8 mouse cellular contexts compared by ENCODE assay signal in the genomic region with DNA sequence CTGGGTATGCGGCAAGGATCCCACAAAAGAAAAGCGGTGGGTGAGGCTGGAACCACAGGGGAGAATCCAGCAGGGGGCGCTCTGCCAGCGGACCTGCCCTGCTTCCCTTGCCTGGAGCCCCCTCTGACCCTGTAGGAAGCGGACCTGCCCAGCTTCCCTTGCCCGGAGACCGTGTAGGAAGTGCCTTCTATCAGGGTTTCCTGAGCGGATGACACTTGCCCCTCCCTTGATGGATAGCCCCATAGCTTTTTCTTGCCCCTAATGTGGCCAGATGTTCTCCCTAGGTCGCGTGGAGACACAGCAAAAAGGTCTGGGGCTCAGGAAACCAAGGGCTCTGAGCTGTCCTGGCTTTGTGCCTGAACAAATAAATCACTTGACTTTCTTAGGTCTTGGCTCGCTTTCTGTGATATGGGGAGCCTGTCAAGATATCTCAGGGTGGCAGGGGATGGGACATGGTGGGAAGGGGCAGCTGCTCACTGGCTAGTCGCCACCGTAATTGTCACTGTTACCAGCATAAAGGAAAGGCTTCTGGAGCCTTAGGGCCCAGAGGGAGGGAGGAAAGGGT. TPM values are rescaled to one million over a fixed set of nuclear protein-coding genes. Genes with fewer than 3 reads are reported as not detected.
DNase-seq lines count a peak whose midpoint lies in the region; ATAC-seq lines count a peak whose summit lies in the region.

No protein-coding gene starts in this region.

- peak overlapping the region; percentile 56 for H3K27ac ChIP-seq in hindbrain, embryonic 15.5 days (replicated peaks)
- peak overlapping the region; percentile 88 for H3K27ac ChIP-seq in limb, embryonic 10.5 days
- H3K27ac ChIP-seq in midbrain, embryonic 10.5 days (replicated peaks): peak overlapping the region; percentile 85
- peak overlapping the region; percentile 90 for H3K27ac ChIP-seq in stomach, embryonic 14.5 days (ENCODE audit: low read length)

- no peaks in the 10 kb centered on the region for H3K9me3 ChIP-seq in hindbrain, embryonic 15.5 days
- 0 out of 2 replicates have a peak, but pooled peaks cover 3% of the 10 kb centered on the region for H3K9me3 ChIP-seq in limb, embryonic 10.5 days (replicated peaks)
- no peaks in the 10 kb centered on the region for H3K9me3 ChIP-seq in midbrain, embryonic 10.5 days (replicated peaks)
- no peaks in the 10 kb centered on the region for H3K9me3 ChIP-seq in stomach, embryonic 14.5 days (ENCODE audit: control insufficient read depth, low read depth, low read length)

- peak; percentile 66 for ATAC-seq in hindbrain, embryonic 15.5 days (ENCODE audit: low FRiP score, low read depth)
- peak; percentile 62 for ATAC-seq in stomach, embryonic 14.5 days (ENCODE audit: insufficient number of reproducible peaks, insufficient read depth, low FRiP score, low read depth)

- DNase-seq in left cerebral cortex, adult 18-20 months (ENCODE audit: low spot score in 2 of 2): peak; percentile 61 to 69
- no peak for DNase-seq in left cerebral cortex, adult 11 months (ENCODE audit: low spot score)
- peak; percentile 82 to 87 for DNase-seq in cerebellum, postnatal 25 days
- DNase-seq in gastrocnemius, postnatal 10 days: peak; percentile 87
- peak; percentile 96 for DNase-seq in limb, embryonic 10.5 days (ENCODE audit: low spot score)
- DNase-seq in midbrain, embryonic 10.5 days (ENCODE audit: low spot score): peak; percentile 88

- peak overlapping the region; percentile 48 for H3K4me2 ChIP-seq in hindbrain, embryonic 15.5 days
- peak overlapping the region; percentile 40 for H3K4me2 ChIP-seq in stomach, embryonic 14.5 days (replicated peaks; ENCODE audit: low read depth, low read length)

- H3K4me3 ChIP-seq in hindbrain, embryonic 15.5 days: peak overlapping the region; percentile 13; the same call in 1 of the 2 replicates
- peak overlapping the region; percentile 39 for H3K4me3 ChIP-seq in limb, embryonic 10.5 days
- H3K4me3 ChIP-seq in midbrain, embryonic 10.5 days: peak overlapping the region; percentile 43
- peak overlapping the region; percentile 8; the same call in 1 of the 2 replicates for H3K4me3 ChIP-seq in stomach, embryonic 14.5 days (ENCODE audit: low read depth, low read length)

- H3K27me3 ChIP-seq in hindbrain, embryonic 15.5 days: no peaks in the 10 kb centered on the region
- H3K27me3 ChIP-seq in limb, embryonic 10.5 days (ENCODE audit: low read depth, poor library complexity, severe bottlenecking): no peaks in the 10 kb centered on the region
- peaks cover 21% of the 10 kb centered on the region for H3K27me3 ChIP-seq in midbrain, embryonic 10.5 days (ENCODE audit: low read depth, poor library complexity, severe bottlenecking)
- no peaks in the 10 kb centered on the region for H3K27me3 ChIP-seq in stomach, embryonic 14.5 days (ENCODE audit: control insufficient read depth, insufficient read depth, low read length)

- H3K36me3 ChIP-seq in hindbrain, embryonic 15.5 days: no peaks in the 10 kb centered on the region
- H3K36me3 ChIP-seq in limb, embryonic 10.5 days: no peaks in the 10 kb centered on the region
- no peaks in the 10 kb centered on the region for H3K36me3 ChIP-seq in midbrain, embryonic 10.5 days
- no peaks in the 10 kb centered on the region for H3K36me3 ChIP-seq in stomach, embryonic 14.5 days (ENCODE audit: control insufficient read depth, insufficient read depth, low read length)

- peak overlapping the region; percentile 27; the same call in 1 of the 2 replicates for H3K9ac ChIP-seq in hindbrain, embryonic 15.5 days
- H3K9ac ChIP-seq in stomach, embryonic 14.5 days (replicated peaks; ENCODE audit: low read depth, low read length): no peak overlapping the region

- WGBS in hindbrain, embryonic 15.5 days: 5% methylated on average over 13 of the region's 13 CpGs
- 4% methylated on average over 13 of the region's 13 CpGs for WGBS in limb, embryonic 10.5 days
- WGBS in midbrain, embryonic 10.5 days: 18% methylated on average over 13 of the region's 13 CpGs
- WGBS in stomach, embryonic 14.5 days: 5% methylated on average over 13 of the region's 13 CpGs

- H3K4me1 ChIP-seq in hindbrain, embryonic 15.5 days (replicated peaks): peaks cover 21% of the 10 kb centered on the region
- H3K4me1 ChIP-seq in limb, embryonic 10.5 days: peaks cover 40% of the 10 kb centered on the region
- peaks cover 26% of the 10 kb centered on the region for H3K4me1 ChIP-seq in midbrain, embryonic 10.5 days
- H3K4me1 ChIP-seq in stomach, embryonic 14.5 days (ENCODE audit: control insufficient read depth, insufficient read depth, low read length): peaks cover 23% of the 10 kb centered on the region

RNA-seq across cellular contexts. Expression of a gene that starts 36.8 kb away (rescaled TPM):
- 100 to 1,000 TPM; 239 to 240 TPM for total RNA-seq in left cerebral cortex, adult 18-20 months (2021)
- 100 to 1,000 TPM; 219 to 240 TPM for total RNA-seq in gastrocnemius, postnatal 10 days (2021)
- polyA plus RNA-seq in hindbrain, embryonic 15.5 days (2015; fragmentation: Nextera tagmentation; extraction: Ambion mirVana): 140 and 151 TPM in 2 replicates
- polyA plus RNA-seq in limb, embryonic 10.5 days (2016; fragmentation: Nextera tagmentation; extraction: Ambion mirVana): 45.8 and 62.6 TPM in 2 replicates
- polyA plus RNA-seq in midbrain, embryonic 10.5 days (2016; fragmentation: Nextera tagmentation; extraction: Ambion mirVana): 35.7 and 59.4 TPM in 2 replicates
- polyA plus RNA-seq in stomach, embryonic 14.5 days (2014; fragmentation: Nextera tagmentation; extraction: Ambion mirVana): 90.5 and 93.7 TPM in 2 replicates

RNA-seq across cellular contexts. Expression of a gene that starts 55.3 kb away (rescaled TPM):
- under 1 TPM; 0.23 to 0.30 TPM for total RNA-seq in left cerebral cortex, adult 18-20 months (2021)
- under 1 TPM; 0.14 to 0.29 TPM for total RNA-seq in gastrocnemius, postnatal 10 days (2021)
- polyA plus RNA-seq in hindbrain, embryonic 15.5 days (2015; fragmentation: Nextera tagmentation; extraction: Ambion mirVana): 0.07 TPM in 1 of 2 replicates, not detected in the other
- not detected in 2 replicates for polyA plus RNA-seq in limb, embryonic 10.5 days (2016; fragmentation: Nextera tagmentation; extraction: Ambion mirVana)
- polyA plus RNA-seq in midbrain, embryonic 10.5 days (2016; fragmentation: Nextera tagmentation; extraction: Ambion mirVana): not detected in 2 replicates
- polyA plus RNA-seq in stomach, embryonic 14.5 days (2014; fragmentation: Nextera tagmentation; extraction: Ambion mirVana): 2.4 and 2.8 TPM in 2 replicates
